Mouse (Mus musculus) NIH3T3 (cell line): ENCODE data around the gene Utp18.
"Not testable (repeated sequence)": the region's sequence is repeated elsewhere in the genome, so short reads cannot be mapped to it uniquely, and the experiment has no call there.

Source experiments
- DNase-seq: peaks from one replicate; pipeline ENCODE4 v3.0.0-alpha.2; 2012; ENCODE audit warnings: low read depth

The Utp18 gene

GRCm38 (mm10) chr11:93885572-93886410, at the start of gene Utp18, which contains the start of gene Mbtd1:
TSS of gene Utp18 (minus strand) at chr11:93885766.
TSS of gene Mbtd1 (plus strand) at chr11:93885852.
- peak; percentile 99 for DNase-seq

- DNase-seq: peak; percentile 40
These were observed 43.5 kb upstream of the Utp18 start for GRCm38 (mm10) chr11:93929106-93929505.

- DNase-seq: not testable (repeated sequence)
These were observed 29.5 kb upstream of the Utp18 start for GRCm38 (mm10) chr11:93915019-93915418.

GRCm38 (mm10) chr11:93911603-93912002, 26.0 kb upstream of the Utp18 start:
- DNase-seq: no peak

GRCm38 (mm10) chr11:93908829-93909228, 23.3 kb upstream of the Utp18 start:
- peak; percentile 78 for DNase-seq

- DNase-seq: peak; percentile 38
These were observed 22.3 kb upstream of the Utp18 start for GRCm38 (mm10) chr11:93907839-93908238.

GRCm38 (mm10) chr11:93906834-93907233, 21.3 kb upstream of the Utp18 start:
- no peak for DNase-seq

- no peak for DNase-seq
These were observed 12.2 kb upstream of the Utp18 start for GRCm38 (mm10) chr11:93897732-93898131.

GRCm38 (mm10) chr11:93887080-93887447, 1.5 kb upstream of the Utp18 start:
- peak; percentile 21 for DNase-seq

GRCm38 (mm10) chr11:93886411-93887079, 979 bp upstream of the Utp18 start:
- DNase-seq: peak; percentile 56

GRCm38 (mm10) chr11:93884901-93885571, 530 bp downstream of the Utp18 start:
- peak; percentile 79 for DNase-seq

GRCm38 (mm10) chr11:93884068-93884467, 1.5 kb downstream of the Utp18 start:
- no peak for DNase-seq

- no peak for DNase-seq
These were observed 22.9 kb downstream of the Utp18 start for GRCm38 (mm10) chr11:93862638-93863037.

GRCm38 (mm10) chr11:93862045-93862623, 23.4 kb downstream of the Utp18 start:
- no peak for DNase-seq

- no peak for DNase-seq
These were observed 24.4 kb downstream of the Utp18 start for GRCm38 (mm10) chr11:93861193-93861592.

GRCm38 (mm10) chr11:93860540-93861172, 24.9 kb downstream of the Utp18 start:
- DNase-seq: no peak

- peak; percentile 88 for DNase-seq
These were observed 29.1 kb downstream of the Utp18 start for GRCm38 (mm10) chr11:93856284-93856955.

- DNase-seq: no peak
These were observed 33.0 kb downstream of the Utp18 start for GRCm38 (mm10) chr11:93852546-93852945.

- no peak for DNase-seq
These were observed 38.2 kb downstream of the Utp18 start for GRCm38 (mm10) chr11:93847342-93847741.

- no peak for DNase-seq
These were observed 49.8 kb downstream of the Utp18 start for GRCm38 (mm10) chr11:93835800-93836199.

GRCm38 (mm10) chr11:93829971-93830370, 55.6 kb downstream of the Utp18 start:
- DNase-seq: no peak
